Mouse (Mus musculus) C2C12 (cell line): ENCODE results near the gene Lrrc36.

Source experiments
- CEBPB ChIP-seq: IDR thresholded peaks from one replicate; pipeline ENCODE4 v1.6.1; 2011; ENCODE audit warnings: low read depth, mild to moderate bottlenecking, control low read depth, moderate library complexity
- CTCF ChIP-seq: IDR thresholded peaks from one replicate; pipeline ENCODE4 v1.5.1; 2011; ENCODE audit not compliant: control insufficient read depth, insufficient read depth, insufficient read length
- FOSL1 ChIP-seq: IDR thresholded peaks from one replicate; pipeline ENCODE4 v1.8.0; 2011; ENCODE audit warnings: mild to moderate bottlenecking, low read length; ENCODE audit not compliant: poor library complexity, insufficient read depth, severe bottlenecking
- MAX ChIP-seq: IDR thresholded peaks from one replicate; pipeline ENCODE4 v1.6.1; 2011; ENCODE audit warnings: mild to moderate bottlenecking, control low read depth
- MYOD1 ChIP-seq: IDR thresholded peaks from one replicate; pipeline ENCODE4 v1.6.1; 2011; ENCODE audit warnings: low read depth; ENCODE audit not compliant: control insufficient read depth, insufficient read length
- MYOG ChIP-seq: IDR thresholded peaks from one replicate; pipeline ENCODE4 v1.6.1; 2011; ENCODE audit not compliant: control insufficient read depth, insufficient read length; ENCODE audit errors: extremely low read depth
- USF1 ChIP-seq: IDR thresholded peaks from one replicate; pipeline ENCODE4 v1.6.1; 2011; ENCODE audit warnings: low read depth, mild to moderate bottlenecking, control low read depth, moderate library complexity

- no peak for TF ChIP-seq MYOD1
- no peak for TF ChIP-seq CTCF
- TF ChIP-seq USF1: no peak
- TF ChIP-seq MAX: no peak
- no peak for TF ChIP-seq FOSL1
- no peak for TF ChIP-seq CEBPB
- no peak for TF ChIP-seq MYOG
These were observed 24.3 kb upstream of the Lrrc36 start for GRCm38 (mm10) chr8:105389096-105389495.
